Mouse (Mus musculus) E14TG2a.4 (cell line): Measurements from ENCODE around the gene Kat14.

ENCODE experiments used
- H3K27me3 ChIP-seq: 2 replicates; pipeline ENCODE4 v1.6.1; 2014; ENCODE audit warnings: low read length, control low read depth; ENCODE audit not compliant: insufficient read depth
- H3K36me3 ChIP-seq: 2 replicates; pipeline ENCODE4 v1.6.1; 2014; ENCODE audit warnings: low read length, control low read depth; ENCODE audit not compliant: insufficient read depth
- H3K4me1 ChIP-seq: replicated peaks from 2 replicates; pipeline ENCODE4 v1.6.1; 2014; ENCODE audit warnings: low read depth, low read length, control low read depth
- H3K4me3 ChIP-seq: replicated peaks from 2 replicates; pipeline ENCODE4 v1.5.1; 2014; ENCODE audit warnings: mild to moderate bottlenecking, low read length
- H3K9me3 ChIP-seq: 2 replicates; pipeline ENCODE4 v1.6.1; 2014; ENCODE audit warnings: low read length, control low read depth
- CTCF ChIP-seq: conservative IDR thresholded peaks from 2 replicates; pipeline ENCODE4 v1.5.1; 2014; ENCODE audit warnings: low read length
- NANOG ChIP-seq: IDR thresholded peaks from 2 replicates; pipeline ENCODE4 v1.6.1; 2014; ENCODE audit warnings: borderline replicate concordance, low read length, mixed read lengths
- POU5F1 ChIP-seq: IDR thresholded peaks from 2 replicates; pipeline ENCODE4 v1.6.1; 2014; ENCODE audit warnings: low read length, borderline replicate concordance

The Kat14 gene

DNA sequence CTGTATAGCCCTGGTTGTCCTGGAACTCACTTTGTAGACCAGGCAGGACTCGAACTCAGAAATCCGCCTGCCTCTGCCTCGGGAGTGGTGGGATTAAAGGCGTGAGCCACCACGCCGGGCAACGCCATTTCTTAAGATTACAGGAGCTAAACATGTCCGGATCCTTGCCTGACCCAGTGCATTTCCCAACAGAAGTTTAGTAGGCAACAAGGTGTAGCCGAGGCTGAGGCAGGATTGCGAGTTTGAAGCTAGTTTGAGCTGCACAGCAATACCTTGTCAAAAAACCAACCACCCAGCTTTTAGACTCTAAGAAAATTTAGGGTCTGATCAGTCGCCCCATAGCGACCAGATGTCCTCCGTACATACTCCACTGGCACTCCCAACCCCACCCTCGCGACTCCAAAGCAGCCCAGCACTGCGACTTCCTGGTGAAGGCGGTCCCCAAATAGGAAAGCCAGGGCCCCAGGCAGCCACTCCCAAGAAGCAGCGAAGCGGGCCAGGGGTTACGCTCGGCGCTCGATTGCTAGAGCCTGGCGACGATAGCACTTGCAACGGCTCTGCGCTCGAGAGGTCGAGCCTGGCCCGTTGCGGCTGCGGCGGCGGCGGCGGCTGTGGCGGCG lies at the start of gene Kat14, which contains the start of gene Pet117:
Gene Kat14 (plus strand): TSS at position 584 of the 620 bp plus-strand sequence.
Gene Pet117 (plus strand): TSS at position 597 of the 620 bp plus-strand sequence.
- Histone ChIP-seq H3K4me3 (peak within 1 kb of the TSS; percentile 87), H3K9me3 (no peaks in the 10 kb centered on the region), H3K4me1 (peaks cover 23% of the 10 kb centered on the region), H3K36me3 (peaks cover 21% of the 10 kb centered on the region), H3K27me3 (no peaks in the 10 kb centered on the region)
- TF ChIP-seq NANOG (no peak), POU5F1 (no peak), CTCF (no peak)

DNA sequence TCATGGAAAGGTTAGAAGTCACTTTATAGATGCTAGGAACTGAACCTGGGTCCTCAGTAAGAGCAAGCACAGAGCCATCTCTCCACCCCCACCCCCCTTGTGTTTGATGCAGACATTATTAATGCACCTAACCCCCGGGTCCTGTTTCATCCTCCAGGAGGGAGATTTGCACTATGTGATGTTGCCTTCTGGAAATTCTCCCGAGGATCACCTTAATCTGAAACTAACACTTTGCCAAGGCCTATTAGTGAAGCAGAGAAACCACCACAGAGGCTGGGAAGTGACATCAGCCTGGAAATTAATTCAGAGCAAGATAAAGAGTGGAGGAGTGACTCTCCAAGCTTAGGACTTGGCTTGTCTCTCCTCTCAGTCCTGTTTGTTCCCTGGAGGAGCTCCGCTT lies 44.6 kb upstream of the Kat14 start:
- Histone ChIP-seq H3K4me3 (no peak overlapping the region), H3K4me1 (peaks cover 37% of the 10 kb centered on the region), H3K36me3 (no peaks in the 10 kb centered on the region), H3K9me3 (no peaks in the 10 kb centered on the region), H3K27me3 (peaks cover 12% of the 10 kb centered on the region; the same call in 1 of the 2 replicates)
- TF ChIP-seq POU5F1, result no peak
- TF ChIP-seq NANOG, result no peak
- TF ChIP-seq CTCF, result no peak

DNA sequence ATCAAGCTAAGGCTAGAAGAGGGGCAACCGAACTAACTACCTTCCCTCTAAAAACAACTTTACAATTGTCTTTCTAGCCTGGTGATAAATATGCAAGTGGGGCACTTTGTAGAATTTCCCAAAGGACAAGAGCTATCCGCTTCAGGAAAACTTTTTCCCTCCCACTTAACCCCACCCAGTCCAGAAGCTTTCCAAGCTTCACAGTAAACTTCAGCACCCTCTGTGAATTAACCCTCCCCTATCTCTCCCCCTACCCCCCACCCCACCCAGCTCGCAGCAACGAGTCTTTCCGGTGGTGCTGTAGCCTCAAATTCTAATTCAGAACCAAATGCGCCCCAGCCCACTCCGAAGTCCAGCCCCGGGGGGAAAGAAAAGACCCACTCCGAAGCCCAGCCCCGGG lies 39.3 kb upstream of the Kat14 start:
- Histone ChIP-seq H3K4me1 (peaks cover 68% of the 10 kb centered on the region), H3K9me3 (no peaks in the 10 kb centered on the region), H3K27me3 (peaks cover 59% of the 10 kb centered on the region), H3K36me3 (no peaks in the 10 kb centered on the region), H3K4me3 (peak overlapping the region; percentile 83)
- TF ChIP-seq POU5F1 (no peak), NANOG (no peak), CTCF (no peak)

DNA sequence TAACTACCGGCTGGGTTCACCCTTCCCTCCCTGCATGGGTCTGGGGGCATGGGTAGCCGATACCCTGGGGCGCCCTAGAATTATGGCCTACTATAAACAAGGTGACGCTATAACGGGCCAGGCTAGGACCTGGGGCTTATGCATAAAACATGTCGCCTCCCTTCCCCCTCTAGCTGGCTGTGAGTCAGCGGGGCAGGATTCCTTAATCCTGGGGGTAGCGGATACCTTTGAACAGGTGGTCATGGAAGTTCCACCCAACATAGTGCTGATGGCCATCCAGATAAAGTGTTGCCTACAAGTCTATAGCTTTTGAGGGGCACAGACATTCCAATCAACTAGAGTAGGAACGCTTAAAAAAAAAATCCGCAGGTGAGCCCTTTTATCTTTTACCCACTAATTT lies 38.8 kb upstream of the Kat14 start:
- Histone ChIP-seq H3K36me3 (no peaks in the 10 kb centered on the region), H3K27me3 (peaks cover 64% of the 10 kb centered on the region), H3K4me1 (peaks cover 68% of the 10 kb centered on the region), H3K4me3 (peak overlapping the region; percentile 83), H3K9me3 (no peaks in the 10 kb centered on the region)
- no peak for TF ChIP-seq POU5F1

DNA sequence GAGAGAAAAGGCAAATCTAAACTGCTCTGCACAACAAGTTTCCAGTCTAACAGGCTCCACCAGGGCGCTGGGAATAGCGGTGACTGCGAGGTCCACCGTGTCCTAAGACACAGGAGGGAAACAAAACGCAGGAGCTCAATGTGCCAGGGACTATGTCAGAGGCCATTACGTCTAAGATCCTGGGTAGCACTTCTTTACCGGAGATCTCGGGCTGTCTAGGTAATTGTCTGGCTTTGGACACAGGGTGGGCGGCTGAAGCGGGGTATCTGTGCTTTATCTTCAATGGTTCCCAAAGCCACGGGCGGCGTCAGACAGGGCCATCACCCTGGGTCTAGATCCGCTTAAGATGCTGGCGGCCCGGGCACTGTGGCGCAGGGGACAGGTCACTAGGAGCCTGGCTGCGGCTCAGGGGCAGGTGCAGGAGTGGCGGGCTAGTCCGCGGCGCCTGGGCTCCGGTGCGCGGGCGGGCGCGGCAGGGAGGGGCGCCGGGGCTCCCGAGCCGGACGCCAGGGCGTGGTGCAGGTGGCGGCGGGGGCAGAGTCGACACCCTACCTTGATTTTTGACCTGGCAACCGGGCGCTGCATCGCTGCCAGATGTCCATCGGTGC lies 38.3 kb upstream of the Kat14 start:
- Histone ChIP-seq H3K36me3 (no peaks in the 10 kb centered on the region), H3K4me3 (peak overlapping the region; percentile 83), H3K4me1 (peaks cover 68% of the 10 kb centered on the region), H3K27me3 (peaks cover 69% of the 10 kb centered on the region), H3K9me3 (no peaks in the 10 kb centered on the region)
- no peak for TF ChIP-seq CTCF
- no peak for TF ChIP-seq POU5F1
- no peak for TF ChIP-seq NANOG

DNA sequence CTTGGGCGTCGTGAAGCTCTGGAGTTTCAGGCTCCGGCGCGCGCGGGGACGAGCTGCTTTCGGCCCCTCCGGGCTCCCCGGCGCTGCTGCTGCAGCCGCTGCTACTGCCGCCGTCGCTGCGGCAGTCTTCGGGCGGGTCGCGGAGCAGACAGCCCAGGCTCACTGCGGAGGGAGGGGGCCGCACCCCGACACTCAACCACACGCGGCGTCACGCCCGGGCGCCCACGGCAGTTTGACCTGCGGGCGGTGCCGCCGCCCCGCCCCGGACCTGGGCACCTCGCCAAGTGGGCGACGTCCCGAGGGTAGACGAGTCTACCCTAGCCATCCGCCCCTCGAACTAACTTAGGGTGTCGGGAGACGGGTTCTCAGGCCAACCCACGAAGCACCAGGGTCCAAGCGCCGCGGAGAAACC lies 37.8 kb upstream of the Kat14 start:
- H3K36me3 ChIP-seq, result no peaks in the 10 kb centered on the region
- peaks cover 64% of the 10 kb centered on the region for H3K4me1 ChIP-seq
- H3K4me3 ChIP-seq, result peak overlapping the region; percentile 83
- peaks cover 69% of the 10 kb centered on the region for H3K27me3 ChIP-seq
- no peak for TF ChIP-seq NANOG
- TF ChIP-seq CTCF, result no peak
- no peak for TF ChIP-seq POU5F1
- H3K9me3 ChIP-seq, result no peaks in the 10 kb centered on the region

DNA sequence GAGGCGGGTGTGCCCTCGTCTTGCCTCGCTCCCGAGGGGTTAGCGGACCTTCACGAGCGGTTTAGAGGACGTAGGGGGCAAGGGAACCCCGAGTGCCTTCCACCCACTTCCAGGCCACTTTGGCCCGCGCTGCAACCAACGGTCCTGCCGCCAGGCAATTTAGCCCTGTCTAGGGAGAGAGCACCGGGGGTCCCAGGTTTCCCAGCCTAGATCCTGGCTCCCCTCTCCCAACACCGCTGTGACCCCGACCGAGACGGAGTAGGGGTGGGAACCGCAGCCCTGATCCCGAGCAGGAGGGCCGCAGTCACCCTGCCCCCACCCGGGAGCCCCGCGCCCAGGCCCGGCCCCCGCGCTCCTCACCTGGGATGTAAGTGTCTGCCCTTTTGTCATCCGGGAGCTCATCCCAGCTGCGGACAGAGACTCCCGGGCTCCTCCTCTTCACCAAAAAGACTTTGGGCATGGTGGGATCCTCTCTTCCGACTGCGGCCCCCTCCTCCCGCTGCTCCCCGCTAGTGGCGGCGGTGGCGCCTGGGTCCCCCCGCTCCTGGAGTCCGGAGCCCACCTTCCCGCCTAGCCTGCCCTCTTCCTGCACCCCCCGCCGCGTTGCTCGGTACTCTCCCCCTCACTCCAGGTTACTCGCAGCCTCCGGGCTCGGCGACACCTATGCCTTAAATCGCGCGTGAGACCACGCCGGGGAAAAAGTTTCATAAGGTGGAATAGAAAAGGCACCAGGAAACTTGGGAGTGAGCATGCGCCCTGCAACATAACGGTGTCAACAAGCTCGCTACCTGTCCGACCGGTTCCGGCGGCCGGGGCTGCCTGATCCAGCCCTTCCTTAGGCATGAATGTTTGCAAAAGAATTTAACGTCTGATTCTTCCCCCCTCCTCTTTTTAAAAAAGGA lies 37.1 kb upstream of the Kat14 start, which contains the start of gene Ovol2:
Gene Ovol2 (minus strand): TSS at position 746 of the 902 bp plus-strand sequence.
- Histone ChIP-seq H3K4me3 (peak within 1 kb of the TSS; percentile 83), H3K36me3 (no peaks in the 10 kb centered on the region), H3K9me3 (no peaks in the 10 kb centered on the region), H3K4me1 (peaks cover 57% of the 10 kb centered on the region), H3K27me3 (peaks cover 74% of the 10 kb centered on the region)
- TF ChIP-seq CTCF (no peak), POU5F1 (no peak), NANOG (no peak)

DNA sequence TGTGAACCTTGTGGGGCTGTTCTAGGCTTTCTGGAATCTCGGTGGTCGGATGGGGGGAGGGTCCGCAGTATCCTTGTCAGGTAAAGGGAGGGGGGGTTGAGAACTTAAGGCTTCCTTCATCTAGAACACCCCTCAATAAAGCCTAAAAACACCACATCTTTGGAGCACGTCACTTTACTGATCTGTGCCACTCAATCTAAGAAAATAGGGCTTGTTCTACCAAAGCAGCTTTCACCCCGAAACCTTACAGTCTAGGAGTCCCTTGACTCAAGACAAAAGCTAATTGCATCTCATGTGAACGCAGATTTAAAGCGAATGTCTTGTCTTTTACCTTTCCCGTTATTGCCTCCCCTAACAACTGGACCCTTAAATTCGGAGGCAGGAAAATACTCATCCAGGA lies 36.3 kb upstream of the Kat14 start:
- no peaks in the 10 kb centered on the region for H3K36me3 ChIP-seq
- peaks cover 73% of the 10 kb centered on the region for H3K27me3 ChIP-seq
- no peak for TF ChIP-seq POU5F1
- TF ChIP-seq NANOG, result no peak
- no peak for TF ChIP-seq CTCF
- H3K9me3 ChIP-seq, result no peaks in the 10 kb centered on the region
- H3K4me3 ChIP-seq, result peak overlapping the region; percentile 83
- H3K4me1 ChIP-seq, result peaks cover 48% of the 10 kb centered on the region
